Mouse (Mus musculus): ENCODE results near the gene Cacng7. TPM values are rescaled to one million over a fixed set of nuclear protein-coding genes. Genes with fewer than 3 reads are reported as not detected.

The Cacng7 gene
- polyA plus RNA-seq, 1 experiment from 2014 or later, result 4.4 TPM

- H3K9ac ChIP-seq (ENCODE audit: low read length), result no peak overlapping the region
- no peaks in the 10 kb centered on the region for H3K27me3 ChIP-seq (ENCODE audit: control insufficient read depth, insufficient read depth, low read length)
- ATAC-seq (ENCODE audit: low FRiP score) (no peak), DNase-seq (ENCODE audit: low spot score, missing footprints) (peak; percentile 23)
- H3K4me2 ChIP-seq, result no peak overlapping the region
- no peak overlapping the region for H3K27ac ChIP-seq (ENCODE audit: low read depth, low read length)
- H3K4me1 ChIP-seq (ENCODE audit: control insufficient read depth, insufficient read depth, low read length), result no peaks in the 10 kb centered on the region
- no peak overlapping the region for H3K4me3 ChIP-seq (ENCODE audit: low read depth, low read length)
- no peaks in the 10 kb centered on the region for H3K36me3 ChIP-seq (ENCODE audit: control insufficient read depth, insufficient read depth, low read length)
- H3K9me3 ChIP-seq (ENCODE audit: control insufficient read depth, low read length), result peaks cover 4% of the 10 kb centered on the region; the same call in 1 of the 2 replicates
- WGBS, result 95% methylated on average over 7 of the region's 7 CpGs
These were observed 22.5 kb upstream of the Cacng7 start for GRCm38 (mm10) chr7:3310233-3310632.

- Histone ChIP-seq H3K9ac (ENCODE audit: low read length) (no peak overlapping the region), H3K4me3 (ENCODE audit: low read depth, low read length) (no peak overlapping the region), H3K27ac (ENCODE audit: low read depth, low read length) (no peak overlapping the region), H3K4me1 (ENCODE audit: control insufficient read depth, insufficient read depth, low read length) (peaks cover 5% of the 10 kb centered on the region; the same call in 1 of the 2 replicates), H3K4me2 (no peak overlapping the region), H3K36me3 (ENCODE audit: control insufficient read depth, insufficient read depth, low read length) (no peaks in the 10 kb centered on the region), H3K9me3 (ENCODE audit: control insufficient read depth, low read length) (peaks cover 4% of the 10 kb centered on the region; the same call in 1 of the 2 replicates), H3K27me3 (ENCODE audit: control insufficient read depth, insufficient read depth, low read length) (no peaks in the 10 kb centered on the region)
- WGBS, result 92% methylated on average over 8 of the region's 8 CpGs
- ATAC-seq (ENCODE audit: low FRiP score) (peak; percentile 40; the same call in 1 of the 2 replicates), DNase-seq (ENCODE audit: low spot score, missing footprints) (peak; percentile 33)
These were observed 19.2 kb upstream of the Cacng7 start for GRCm38 (mm10) chr7:3313571-3313970.

- peaks cover 4% of the 10 kb centered on the region; the same call in 1 of the 2 replicates for H3K9me3 ChIP-seq (ENCODE audit: control insufficient read depth, low read length)
- peak; percentile 59 for DNase-seq (ENCODE audit: low spot score, missing footprints)
- 76% methylated on average over 5 of the region's 5 CpGs for WGBS
- H3K27me3 ChIP-seq (ENCODE audit: control insufficient read depth, insufficient read depth, low read length), result no peaks in the 10 kb centered on the region
- peak; percentile 75 for ATAC-seq (ENCODE audit: low FRiP score)
- no peak overlapping the region for H3K27ac ChIP-seq (ENCODE audit: low read depth, low read length)
- peaks cover 5% of the 10 kb centered on the region; the same call in 1 of the 2 replicates for H3K4me1 ChIP-seq (ENCODE audit: control insufficient read depth, insufficient read depth, low read length)
- H3K4me3 ChIP-seq (ENCODE audit: low read depth, low read length), result no peak overlapping the region
- no peak overlapping the region for H3K9ac ChIP-seq (ENCODE audit: low read length)
- H3K36me3 ChIP-seq (ENCODE audit: control insufficient read depth, insufficient read depth, low read length), result no peaks in the 10 kb centered on the region
- H3K4me2 ChIP-seq, result no peak overlapping the region
These were observed 18.6 kb upstream of the Cacng7 start for GRCm38 (mm10) chr7:3314121-3314520.

GRCm38 (mm10) chr7:3317704-3318103, 15.1 kb upstream of the Cacng7 start:
- H3K9ac ChIP-seq (ENCODE audit: low read length), result no peak overlapping the region
- no peaks in the 10 kb centered on the region for H3K36me3 ChIP-seq (ENCODE audit: control insufficient read depth, insufficient read depth, low read length)
- ATAC-seq (ENCODE audit: low FRiP score) (no peak), DNase-seq (ENCODE audit: low spot score, missing footprints) (peak; percentile 80)
- 48% methylated on average over 4 of the region's 4 CpGs for WGBS
- H3K4me3 ChIP-seq (ENCODE audit: low read depth, low read length), result no peak overlapping the region
- H3K27me3 ChIP-seq (ENCODE audit: control insufficient read depth, insufficient read depth, low read length), result no peaks in the 10 kb centered on the region
- peaks cover 5% of the 10 kb centered on the region; the same call in 1 of the 2 replicates for H3K4me1 ChIP-seq (ENCODE audit: control insufficient read depth, insufficient read depth, low read length)
- H3K27ac ChIP-seq (ENCODE audit: low read depth, low read length), result no peak overlapping the region
- no peak overlapping the region for H3K4me2 ChIP-seq
- no peaks in the 10 kb centered on the region for H3K9me3 ChIP-seq (ENCODE audit: control insufficient read depth, low read length)

DNA sequence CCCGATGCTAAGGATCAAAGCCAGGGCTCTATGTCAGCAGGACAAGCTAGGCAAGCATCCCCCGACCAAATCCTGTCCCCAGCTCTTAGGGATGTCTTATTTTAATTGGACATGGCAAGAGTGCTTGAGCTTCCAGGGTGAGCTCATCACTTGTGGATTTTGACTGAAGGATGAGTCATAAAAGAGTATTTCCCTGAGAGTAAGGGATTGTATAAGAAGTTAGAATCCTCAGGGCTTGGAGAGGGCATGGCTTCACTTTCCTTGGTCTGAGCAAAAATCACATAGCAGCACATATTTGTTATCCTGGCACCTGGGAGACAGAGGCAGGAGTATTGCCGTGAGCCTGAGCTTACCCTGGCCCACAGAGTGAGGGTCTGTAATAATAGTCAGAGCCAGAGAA, 11.9 kb upstream of the Cacng7 start:
- no peak overlapping the region for H3K4me3 ChIP-seq (ENCODE audit: low read depth, low read length)
- no peaks in the 10 kb centered on the region for H3K9me3 ChIP-seq (ENCODE audit: control insufficient read depth, low read length)
- no peak overlapping the region for H3K27ac ChIP-seq (ENCODE audit: low read depth, low read length)
- peaks cover 5% of the 10 kb centered on the region; the same call in 1 of the 2 replicates for H3K4me1 ChIP-seq (ENCODE audit: control insufficient read depth, insufficient read depth, low read length)
- H3K36me3 ChIP-seq (ENCODE audit: control insufficient read depth, insufficient read depth, low read length), result no peaks in the 10 kb centered on the region
- H3K27me3 ChIP-seq (ENCODE audit: control insufficient read depth, insufficient read depth, low read length), result no peaks in the 10 kb centered on the region
- no peak overlapping the region for H3K9ac ChIP-seq (ENCODE audit: low read length)
- 77% methylated on average over 3 of the region's 3 CpGs for WGBS
- no peak overlapping the region for H3K4me2 ChIP-seq
- ATAC-seq (ENCODE audit: low FRiP score), result no peak
- peak; percentile 8 for DNase-seq (ENCODE audit: low spot score, missing footprints)

- no peaks in the 10 kb centered on the region for H3K9me3 ChIP-seq (ENCODE audit: control insufficient read depth, low read length)
- DNase-seq (ENCODE audit: low spot score, missing footprints) (peak; percentile 23), ATAC-seq (ENCODE audit: low FRiP score) (no peak)
- no peak overlapping the region for H3K4me3 ChIP-seq (ENCODE audit: low read depth, low read length)
- no peaks in the 10 kb centered on the region for H3K27me3 ChIP-seq (ENCODE audit: control insufficient read depth, insufficient read depth, low read length)
- H3K4me1 ChIP-seq (ENCODE audit: control insufficient read depth, insufficient read depth, low read length), result no peaks in the 10 kb centered on the region
- no peak overlapping the region for H3K4me2 ChIP-seq
- no peak overlapping the region for H3K27ac ChIP-seq (ENCODE audit: low read depth, low read length)
- H3K9ac ChIP-seq (ENCODE audit: low read length), result no peak overlapping the region
- WGBS, result 92% methylated on average over 1 of the region's 1 CpGs
- H3K36me3 ChIP-seq (ENCODE audit: control insufficient read depth, insufficient read depth, low read length), result no peaks in the 10 kb centered on the region
These were observed 8.9 kb upstream of the Cacng7 start for GRCm38 (mm10) chr7:3323826-3324225.

GRCm38 (mm10) chr7:3327961-3328360, 4.8 kb upstream of the Cacng7 start:
- WGBS, result 67% methylated on average over 4 of the region's 4 CpGs
- DNase-seq (ENCODE audit: low spot score, missing footprints), result peak; percentile 69
- no peak for ATAC-seq (ENCODE audit: low FRiP score)
- H3K9ac ChIP-seq (ENCODE audit: low read length), result no peak overlapping the region
- no peak overlapping the region for H3K4me2 ChIP-seq
- H3K9me3 ChIP-seq (ENCODE audit: control insufficient read depth, low read length), result no peaks in the 10 kb centered on the region
- H3K4me1 ChIP-seq (ENCODE audit: control insufficient read depth, insufficient read depth, low read length), result peaks cover 3% of the 10 kb centered on the region; the same call in 1 of the 2 replicates
- 0 out of 2 replicates have a peak, but pooled peaks cover 5% of the 10 kb centered on the region for H3K27me3 ChIP-seq (ENCODE audit: control insufficient read depth, insufficient read depth, low read length)
- no peak overlapping the region for H3K4me3 ChIP-seq (ENCODE audit: low read depth, low read length)
- no peaks in the 10 kb centered on the region for H3K36me3 ChIP-seq (ENCODE audit: control insufficient read depth, insufficient read depth, low read length)
- H3K27ac ChIP-seq (ENCODE audit: low read depth, low read length), result no peak overlapping the region

DNA sequence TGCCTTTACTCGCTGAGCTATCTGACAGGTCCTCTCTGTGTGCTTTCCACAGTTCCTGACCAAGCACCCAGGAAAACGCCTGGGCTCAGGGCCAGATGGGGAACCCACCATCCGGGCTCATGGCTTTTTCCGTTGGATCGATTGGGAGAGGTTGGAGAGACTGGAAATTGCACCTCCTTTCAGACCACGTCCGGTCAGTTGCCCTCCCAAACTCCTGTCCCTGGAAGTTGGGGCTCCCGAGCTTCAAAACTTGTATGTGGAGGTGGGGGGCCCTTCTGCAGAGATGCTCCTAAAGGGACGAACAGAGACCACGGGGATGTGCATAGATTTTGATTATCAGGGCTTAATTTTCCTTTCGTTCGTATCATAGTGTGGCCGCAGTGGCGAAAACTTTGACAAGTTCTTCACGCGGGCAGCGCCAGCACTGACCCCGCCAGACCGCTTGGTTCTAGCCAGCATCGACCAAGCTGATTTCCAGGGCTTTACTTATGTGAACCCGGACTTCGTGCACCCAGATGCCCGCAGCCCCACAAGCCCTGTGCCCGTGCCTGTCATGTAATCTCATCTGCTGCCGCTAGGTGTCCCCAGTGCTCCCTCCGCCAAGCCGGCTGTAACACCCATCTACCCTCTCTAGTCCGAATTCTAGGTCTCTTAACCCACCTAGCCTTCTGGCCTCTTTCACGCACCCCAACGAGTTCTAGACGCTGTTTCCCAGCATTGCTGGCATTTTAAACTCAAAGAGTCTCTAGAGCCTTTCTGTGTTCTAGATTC, 2.8 kb upstream of the Cacng7 start:
- Histone ChIP-seq H3K9me3 (ENCODE audit: control insufficient read depth, low read length) (no peaks in the 10 kb centered on the region), H3K9ac (ENCODE audit: low read length) (no peak overlapping the region), H3K27ac (ENCODE audit: low read depth, low read length) (no peak overlapping the region), H3K36me3 (ENCODE audit: control insufficient read depth, insufficient read depth, low read length) (no peaks in the 10 kb centered on the region), H3K4me3 (ENCODE audit: low read depth, low read length) (no peak overlapping the region), H3K27me3 (ENCODE audit: control insufficient read depth, insufficient read depth, low read length) (0 out of 2 replicates have a peak, but pooled peaks cover 5% of the 10 kb centered on the region), H3K4me2 (peak overlapping the region; percentile 22; the same call in 1 of the 2 replicates), H3K4me1 (ENCODE audit: control insufficient read depth, insufficient read depth, low read length) (peaks cover 12% of the 10 kb centered on the region)
- DNase-seq (ENCODE audit: low spot score, missing footprints) (peak; percentile 97), ATAC-seq (ENCODE audit: low FRiP score) (no peak)
- 23% methylated on average over 31 of the region's 31 CpGs for WGBS

DNA sequence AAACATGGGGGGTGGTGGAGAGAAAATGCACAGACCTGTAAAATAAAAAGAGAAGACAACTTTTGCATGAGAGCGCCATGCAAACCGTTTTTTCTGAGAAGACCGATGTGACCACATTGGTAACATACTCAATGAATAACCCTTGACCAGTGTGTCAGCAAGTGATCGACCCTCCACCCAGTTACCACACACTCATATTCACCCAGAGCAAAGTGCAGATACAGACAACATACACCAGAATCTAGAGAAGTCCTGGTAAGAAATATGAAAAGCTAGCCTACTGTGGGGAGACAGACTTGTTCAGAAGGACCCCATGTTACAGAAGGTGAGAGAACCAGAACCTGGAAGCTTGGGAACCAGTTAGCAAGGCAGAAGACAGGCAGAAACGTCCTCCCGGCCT, 1.6 kb upstream of the Cacng7 start:
- Histone ChIP-seq H3K27me3 (ENCODE audit: control insufficient read depth, insufficient read depth, low read length) (0 out of 2 replicates have a peak, but pooled peaks cover 5% of the 10 kb centered on the region), H3K27ac (ENCODE audit: low read depth, low read length) (no peak overlapping the region), H3K9me3 (ENCODE audit: control insufficient read depth, low read length) (no peaks in the 10 kb centered on the region), H3K4me3 (ENCODE audit: low read depth, low read length) (peak overlapping the region; percentile 64; the same call in 1 of the 2 replicates), H3K36me3 (ENCODE audit: control insufficient read depth, insufficient read depth, low read length) (no peaks in the 10 kb centered on the region), H3K9ac (ENCODE audit: low read length) (no peak overlapping the region), H3K4me2 (peak overlapping the region; percentile 77), H3K4me1 (ENCODE audit: control insufficient read depth, insufficient read depth, low read length) (peaks cover 12% of the 10 kb centered on the region)
- ATAC-seq (ENCODE audit: low FRiP score) (peak; percentile 3; the same call in 1 of the 2 replicates), DNase-seq (ENCODE audit: low spot score, missing footprints) (no peak)
- 49% methylated on average over 6 of the region's 6 CpGs for WGBS
